Mouse (Mus musculus) embryonic facial prominence, embryonic 13.5 days (tissue): ENCODE data around the gene Txnip. TPM values are rescaled to one million over a fixed set of nuclear protein-coding genes. Genes with fewer than 3 reads are reported as not detected.

ENCODE experiments used
- ATAC-seq: fragments of 200-750 bp; cut with Nextera tagmentation; 2 replicates; pipeline ENCODE4 v1.8.0; 2017; ENCODE audit warnings: low read depth; ENCODE audit not compliant: insufficient number of reproducible peaks, insufficient read depth, low FRiP score, low TSS enrichment
- H3K27ac ChIP-seq: fragments of 300-500 bp; sonication (generic); 2 replicates; pipeline ENCODE4 v1.5.1; 2015; ENCODE audit warnings: moderate library complexity, mild to moderate bottlenecking, inconsistent platforms
- H3K27me3 ChIP-seq: fragments of 300-500 bp; sonication (generic); 2 replicates; pipeline ENCODE4 v1.6.1; 2015; ENCODE audit warnings: mild to moderate bottlenecking, inconsistent platforms
- H3K36me3 ChIP-seq: fragments of 300-500 bp; sonication (generic); 2 replicates; pipeline ENCODE4 v1.6.1; 2015; ENCODE audit warnings: mild to moderate bottlenecking, inconsistent platforms
- H3K4me1 ChIP-seq: fragments of 300-500 bp; sonication (generic); 2 replicates; pipeline ENCODE4 v1.6.1; 2015; ENCODE audit warnings: inconsistent platforms
- H3K4me2 ChIP-seq: fragments of 300-500 bp; sonication (generic); 2 replicates; pipeline ENCODE4 v1.6.1; 2015; ENCODE audit warnings: moderate library complexity, mild to moderate bottlenecking, inconsistent platforms
- H3K4me3 ChIP-seq: fragments of 300-500 bp; sonication (generic); 2 replicates; pipeline ENCODE4 v1.5.1; 2015; ENCODE audit warnings: mild to moderate bottlenecking, inconsistent platforms
- H3K9ac ChIP-seq: fragments of 300-500 bp; sonication (generic); 2 replicates; pipeline ENCODE4 v1.6.1; 2015; ENCODE audit warnings: mild to moderate bottlenecking, inconsistent platforms
- H3K9me3 ChIP-seq: fragments of 300-500 bp; sonication (generic); 2 replicates; pipeline ENCODE4 v1.6.1; 2016; ENCODE audit warnings: inconsistent platforms
- WGBS: fragments of 180-500 bp; shearing (Covaris S2); methylation state at CpG from one replicate; pipeline ENCODE4 v1.1.7; 2015; ENCODE audit warnings: mixed read lengths; 5-methylcytosine and 5-hydroxymethylcytosine counted together
- polyA plus RNA-seq: library from polyadenylated mRNA; unstranded; fragments of >200 nt; fragmentation: Nextera tagmentation; extraction: Ambion mirVana; gene quantifications from 2 replicates; pipeline ENCODE4 v1.2.1, GENCODE M21; 2015

Gene Txnip
- polyA plus RNA-seq, 1 experiment from 2014 or later, result 113 TPM

- Histone ChIP-seq H3K27ac (no peak overlapping the region), H3K4me1 (peaks cover 28% of the 10 kb centered on the region), H3K36me3 (no peaks in the 10 kb centered on the region), H3K4me3 (no peak overlapping the region), H3K4me2 (no peak overlapping the region), H3K9me3 (no peaks in the 10 kb centered on the region), H3K27me3 (no peaks in the 10 kb centered on the region), H3K9ac (no peak overlapping the region)
- no peak for ATAC-seq
- WGBS, result 71% methylated on average over 7 of the region's 7 CpGs
Observed at GRCm38 (mm10) chr3:96551890-96552289, 5.9 kb upstream of the Txnip start.

GRCm38 (mm10) chr3:96553601-96554000 is 4.2 kb upstream of the Txnip start:
- WGBS, result 82% methylated on average over 6 of the region's 6 CpGs
- no peak overlapping the region for H3K4me2 ChIP-seq
- H3K9ac ChIP-seq, result no peak overlapping the region
- no peaks in the 10 kb centered on the region for H3K9me3 ChIP-seq
- H3K27me3 ChIP-seq, result no peaks in the 10 kb centered on the region
- H3K27ac ChIP-seq, result no peak overlapping the region
- no peak overlapping the region for H3K4me3 ChIP-seq
- H3K4me1 ChIP-seq, result peaks cover 31% of the 10 kb centered on the region
- H3K36me3 ChIP-seq, result no peaks in the 10 kb centered on the region
- no peak for ATAC-seq

- H3K9me3 ChIP-seq, result no peaks in the 10 kb centered on the region
- no peak overlapping the region for H3K4me3 ChIP-seq
- no peaks in the 10 kb centered on the region for H3K27me3 ChIP-seq
- peaks cover 31% of the 10 kb centered on the region for H3K4me1 ChIP-seq
- H3K9ac ChIP-seq, result no peak overlapping the region
- H3K27ac ChIP-seq, result 0 out of 2 replicates have a peak overlapping the region, but pooled peaks have one; percentile 16
- H3K36me3 ChIP-seq, result no peaks in the 10 kb centered on the region
- no peak for ATAC-seq
- 78% methylated on average over 6 of the region's 6 CpGs for WGBS
- H3K4me2 ChIP-seq, result no peak overlapping the region
Observed at GRCm38 (mm10) chr3:96554251-96554650, 3.5 kb upstream of the Txnip start.

DNA sequence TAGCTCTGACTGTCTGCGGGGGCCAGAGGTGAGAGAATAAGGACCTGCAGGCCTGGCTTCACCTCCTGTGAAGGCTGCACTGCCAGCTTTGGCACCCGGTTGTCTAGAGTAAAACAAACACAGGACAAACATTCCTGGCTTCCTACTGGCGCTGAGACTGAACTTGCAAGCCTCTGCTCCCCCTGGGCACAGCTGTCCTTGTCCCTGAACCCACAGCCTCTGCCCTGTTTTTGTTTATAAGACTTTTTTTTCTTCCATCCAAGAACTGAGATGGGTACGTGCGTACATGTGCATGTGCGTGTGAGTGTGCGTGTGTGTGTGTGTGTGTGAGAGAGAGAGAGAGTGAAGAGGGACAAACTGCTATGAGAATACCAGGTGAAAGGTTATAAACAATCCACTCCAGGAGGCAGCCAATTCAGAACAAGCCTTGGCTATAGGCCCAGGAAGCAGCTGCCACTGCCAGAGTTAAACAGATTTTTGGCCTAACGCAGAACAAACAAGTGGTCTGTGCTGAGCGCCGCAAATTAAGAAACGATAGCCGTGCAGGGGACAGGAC is 2.6 kb upstream of the Txnip start:
- Histone ChIP-seq H3K9me3 (no peaks in the 10 kb centered on the region), H3K4me3 (no peak overlapping the region), H3K27me3 (no peaks in the 10 kb centered on the region), H3K27ac (peak overlapping the region; percentile 80), H3K9ac (no peak overlapping the region), H3K36me3 (peaks cover 8% of the 10 kb centered on the region), H3K4me1 (peaks cover 40% of the 10 kb centered on the region), H3K4me2 (no peak overlapping the region)
- no peak for ATAC-seq
- 47% methylated on average over 12 of the region's 12 CpGs for WGBS

- Histone ChIP-seq H3K9me3 (no peaks in the 10 kb centered on the region), H3K27ac (0 out of 2 replicates have a peak overlapping the region, but pooled peaks have one; percentile 80), H3K27me3 (no peaks in the 10 kb centered on the region), H3K36me3 (peaks cover 18% of the 10 kb centered on the region), H3K4me3 (peak overlapping the region; percentile 79), H3K9ac (peak overlapping the region; percentile 93; the same call in 1 of the 2 replicates), H3K4me2 (peak overlapping the region; percentile 89), H3K4me1 (peaks cover 50% of the 10 kb centered on the region)
- ATAC-seq, result no peak
- WGBS, result 74% methylated on average over 15 of the region's 15 CpGs
Observed at GRCm38 (mm10) chr3:96555999-96556614, 1.6 kb upstream of the Txnip start.

- ATAC-seq, result no peak
- H3K27ac ChIP-seq, result peak overlapping the region; percentile 92
- H3K36me3 ChIP-seq, result peaks cover 22% of the 10 kb centered on the region
- H3K4me3 ChIP-seq, result peak overlapping the region; percentile 79
- no peaks in the 10 kb centered on the region for H3K9me3 ChIP-seq
- no peaks in the 10 kb centered on the region for H3K27me3 ChIP-seq
- H3K4me1 ChIP-seq, result peaks cover 47% of the 10 kb centered on the region
- 3% methylated on average over 22 of the region's 22 CpGs for WGBS
- peak overlapping the region; percentile 93 for H3K9ac ChIP-seq
- peak overlapping the region; percentile 89 for H3K4me2 ChIP-seq
Observed at GRCm38 (mm10) chr3:96556651-96557635, 814 bp upstream of the Txnip start.

GRCm38 (mm10) chr3:96558159-96558558 is 402 bp downstream of the Txnip start:
- no peaks in the 10 kb centered on the region for H3K27me3 ChIP-seq
- ATAC-seq, result no peak
- under 1% methylated on average over 17 of the region's 17 CpGs for WGBS

DNA sequence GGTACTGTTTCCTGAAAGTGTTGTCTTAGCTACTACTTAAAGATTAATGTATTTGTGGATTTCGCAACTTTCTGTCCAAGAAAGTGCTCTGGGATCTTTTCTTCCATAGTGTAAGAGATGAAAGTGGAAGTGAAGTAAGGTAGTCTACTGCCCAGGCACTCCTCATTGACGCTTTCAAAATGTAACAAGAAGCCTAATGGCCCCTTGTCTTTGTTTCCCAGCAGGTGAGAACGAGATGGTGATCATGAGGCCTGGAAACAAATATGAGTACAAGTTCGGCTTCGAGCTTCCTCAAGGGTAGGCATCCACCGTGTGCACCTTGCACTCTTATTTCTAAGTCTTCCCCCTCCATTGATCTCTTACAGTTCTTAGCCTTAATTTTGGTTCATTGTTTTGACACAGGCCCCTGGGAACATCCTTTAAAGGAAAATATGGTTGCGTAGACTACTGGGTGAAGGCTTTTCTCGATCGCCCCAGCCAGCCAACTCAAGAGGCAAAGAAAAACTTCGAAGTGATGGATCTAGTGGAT is 975 bp downstream of the Txnip start:
- peak overlapping the region; percentile 91 for H3K27ac ChIP-seq
- peaks cover 22% of the 10 kb centered on the region for H3K36me3 ChIP-seq
- no peaks in the 10 kb centered on the region for H3K27me3 ChIP-seq
- WGBS, result 46% methylated on average over 10 of the region's 10 CpGs
- peak overlapping the region; percentile 93 for H3K9ac ChIP-seq
- H3K4me2 ChIP-seq, result peak overlapping the region; percentile 89
- ATAC-seq, result no peak
- H3K4me1 ChIP-seq, result peaks cover 46% of the 10 kb centered on the region
- H3K9me3 ChIP-seq, result no peaks in the 10 kb centered on the region
- peak overlapping the region; percentile 79 for H3K4me3 ChIP-seq

More at GRCm38 (mm10) chr3:96558159-96558558, 402 bp downstream of the Txnip start:
- Histone ChIP-seq H3K4me2 (peak overlapping the region; percentile 89), H3K4me3 (peak overlapping the region; percentile 79), H3K36me3 (peaks cover 22% of the 10 kb centered on the region), H3K27ac (peak overlapping the region; percentile 91), H3K9ac (peak overlapping the region; percentile 93), H3K9me3 (no peaks in the 10 kb centered on the region), H3K4me1 (peaks cover 46% of the 10 kb centered on the region)

DNA sequence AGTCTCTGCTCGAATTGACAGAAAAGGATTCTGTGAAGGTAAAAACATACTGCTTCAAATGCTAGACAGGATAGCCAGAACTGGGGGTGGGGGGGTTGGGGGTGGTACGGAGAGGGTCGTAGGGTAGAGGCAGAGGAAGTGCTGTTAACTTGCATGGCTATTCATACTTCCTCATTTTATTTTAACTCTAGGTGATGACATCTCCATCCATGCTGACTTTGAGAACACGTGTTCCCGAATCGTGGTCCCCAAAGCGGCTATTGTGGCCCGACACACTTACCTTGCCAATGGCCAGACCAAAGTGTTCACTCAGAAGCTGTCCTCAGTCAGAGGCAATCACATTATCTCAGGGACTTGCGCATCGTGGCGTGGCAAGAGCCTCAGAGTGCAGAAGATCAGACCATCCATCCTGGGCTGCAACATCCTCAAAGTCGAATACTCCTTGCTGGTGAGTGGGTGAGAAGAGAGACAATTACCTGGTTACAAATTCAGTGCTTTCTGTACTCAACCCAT is 1.7 kb downstream of the Txnip start:
- Histone ChIP-seq H3K4me1 (peaks cover 54% of the 10 kb centered on the region), H3K9me3 (no peaks in the 10 kb centered on the region), H3K27me3 (no peaks in the 10 kb centered on the region), H3K4me2 (peak overlapping the region; percentile 89), H3K4me3 (peak overlapping the region; percentile 79), H3K36me3 (peaks cover 22% of the 10 kb centered on the region), H3K27ac (no peak overlapping the region), H3K9ac (peak overlapping the region; percentile 93)
- ATAC-seq, result no peak
- 78% methylated on average over 12 of the region's 12 CpGs for WGBS

DNA sequence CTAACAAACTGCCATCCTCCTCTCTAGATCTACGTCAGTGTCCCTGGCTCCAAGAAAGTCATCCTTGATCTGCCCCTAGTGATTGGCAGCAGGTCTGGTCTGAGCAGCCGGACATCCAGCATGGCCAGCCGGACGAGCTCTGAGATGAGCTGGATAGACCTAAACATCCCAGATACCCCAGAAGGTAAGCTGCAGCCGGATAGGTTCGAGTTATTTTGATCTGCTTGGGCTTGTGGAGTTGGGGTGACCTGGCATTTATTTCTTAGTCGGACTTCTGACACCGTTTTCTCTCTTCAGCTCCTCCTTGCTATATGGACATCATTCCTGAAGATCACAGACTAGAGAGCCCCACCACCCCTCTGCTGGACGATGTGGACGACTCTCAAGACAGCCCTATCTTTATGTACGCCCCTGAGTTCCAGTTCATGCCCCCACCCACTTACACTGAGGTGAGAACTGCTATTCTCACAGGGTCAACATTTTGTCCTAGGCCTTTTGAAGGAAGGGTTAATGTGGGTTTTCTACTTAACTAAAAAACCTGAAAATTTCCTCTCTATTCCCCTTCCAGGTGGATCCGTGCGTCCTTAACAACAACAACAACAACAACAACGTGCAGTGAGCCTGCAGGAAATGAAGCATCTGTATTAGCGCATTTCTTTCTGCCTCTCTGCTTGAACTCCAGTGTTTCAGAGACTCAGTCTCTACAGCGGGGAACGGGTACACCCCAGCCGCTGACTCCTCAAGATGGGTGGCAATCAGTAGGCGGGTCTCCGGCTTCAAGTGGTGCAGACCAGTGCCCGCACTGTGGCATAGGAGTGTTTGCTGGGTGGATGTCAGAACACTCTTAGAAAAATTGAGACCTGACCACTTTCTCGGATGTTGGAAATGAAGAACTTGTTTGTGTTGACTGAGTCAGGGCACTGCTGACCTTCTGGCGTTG is 2.4 kb downstream of the Txnip start:
- peak overlapping the region; percentile 89 for H3K4me2 ChIP-seq
- H3K4me3 ChIP-seq, result peak overlapping the region; percentile 79
- peak overlapping the region; percentile 33; the same call in 1 of the 2 replicates for H3K27ac ChIP-seq
- ATAC-seq, result no peak
- peaks cover 52% of the 10 kb centered on the region for H3K4me1 ChIP-seq
- no peaks in the 10 kb centered on the region for H3K9me3 ChIP-seq
- peaks cover 22% of the 10 kb centered on the region for H3K36me3 ChIP-seq
- H3K27me3 ChIP-seq, result no peaks in the 10 kb centered on the region
- peak overlapping the region; percentile 93 for H3K9ac ChIP-seq
- 88% methylated on average over 23 of the region's 23 CpGs for WGBS
